Mouse (Mus musculus) left cerebral cortex, adult 11 months (tissue): ENCODE results near the gene Snx15.

ENCODE experiments used
- DNase-seq: peaks from one replicate; pipeline ENCODE4 v3.0.0; 2022; ENCODE audit warnings: low spot score

The Snx15 gene

DNA sequence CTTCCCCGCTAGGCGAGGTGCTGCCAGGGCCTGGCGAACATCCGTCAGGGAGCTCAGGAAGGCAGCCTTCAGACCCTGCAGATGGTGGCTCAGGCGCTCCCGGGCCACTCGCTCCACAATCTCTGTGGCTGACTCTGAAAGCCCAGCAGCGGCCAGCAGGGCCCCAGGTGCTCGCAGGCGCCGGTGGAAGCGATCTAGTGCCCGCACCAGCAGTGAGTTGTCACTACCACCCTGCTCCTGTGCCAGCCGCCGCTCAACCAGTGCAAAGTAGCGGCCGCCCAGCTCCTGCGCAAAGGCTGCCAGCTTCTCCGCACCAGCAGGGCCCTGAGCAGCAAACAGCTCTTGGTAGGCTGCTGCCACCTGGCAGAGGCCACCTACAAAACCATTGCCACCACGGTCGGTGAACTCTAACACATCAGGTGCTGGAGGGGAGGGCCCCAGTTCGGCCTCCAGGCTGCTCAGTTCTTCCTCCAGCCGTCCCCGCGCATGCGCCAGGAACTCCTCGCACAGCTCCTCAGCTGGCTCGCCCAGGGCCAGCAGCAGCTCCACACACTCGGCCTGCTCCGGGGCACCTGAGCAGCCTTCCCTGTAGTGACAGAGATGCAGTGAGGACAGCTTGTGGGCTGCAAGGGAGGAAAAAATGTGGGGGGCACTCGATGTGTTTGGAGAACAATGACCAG lies 57.4 kb downstream of the Snx15 start:
- no peak for DNase-seq

DNA sequence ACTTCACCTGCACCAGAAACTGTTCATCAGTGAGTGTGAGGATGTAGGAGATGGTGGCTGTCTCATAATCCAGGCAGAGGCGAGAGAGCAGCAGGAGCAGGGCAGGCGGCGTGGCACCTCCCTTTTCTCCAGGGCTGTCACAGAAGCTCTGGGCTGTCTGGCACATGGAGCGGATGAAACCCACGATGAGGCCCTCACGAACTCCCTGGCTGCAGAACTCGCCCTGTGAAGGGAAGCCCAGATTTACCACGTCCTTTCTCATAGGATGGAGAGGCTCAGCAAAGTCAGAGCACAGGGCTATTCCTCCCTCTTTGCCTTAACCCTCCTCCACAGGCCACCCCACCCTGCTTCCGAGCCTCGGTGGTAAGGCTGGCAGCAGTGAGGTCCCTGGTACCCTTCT lies 58.3 kb downstream of the Snx15 start:
- no peak for DNase-seq
